Mouse (Mus musculus) embryonic facial prominence, embryonic 15.5 days (tissue): ENCODE results near the gene Ifne. TPM values are rescaled to one million over a fixed set of nuclear protein-coding genes. Genes with fewer than 3 reads are reported as not detected.

Source experiments
- ATAC-seq: fragments of 200-750 bp; cut with Nextera tagmentation; 2 replicates; pipeline ENCODE4 v1.8.0; 2017; ENCODE audit warnings: low read depth, moderate TSS enrichment; ENCODE audit not compliant: insufficient number of reproducible peaks, low FRiP score, low TSS enrichment
- H3K27ac ChIP-seq: fragments of 300-500 bp; sonication (generic); replicated peaks from 2 replicates; pipeline ENCODE4 v1.5.1; 2015; ENCODE audit warnings: mild to moderate bottlenecking, inconsistent platforms
- H3K27me3 ChIP-seq: fragments of 300-500 bp; sonication (generic); 2 replicates; pipeline ENCODE4 v1.6.1; 2015; ENCODE audit warnings: inconsistent platforms
- H3K36me3 ChIP-seq: fragments of 300-500 bp; sonication (generic); 2 replicates; pipeline ENCODE4 v1.6.1; 2015; ENCODE audit warnings: mild to moderate bottlenecking, inconsistent platforms
- H3K4me1 ChIP-seq: fragments of 300-500 bp; sonication (generic); 2 replicates; pipeline ENCODE4 v1.6.1; 2015; ENCODE audit warnings: inconsistent platforms
- H3K4me2 ChIP-seq: fragments of 300-500 bp; sonication (generic); replicated peaks from 2 replicates; pipeline ENCODE4 v1.6.1; 2015; ENCODE audit warnings: mild to moderate bottlenecking, inconsistent platforms
- H3K4me3 ChIP-seq: fragments of 300-500 bp; sonication (generic); replicated peaks from 2 replicates; pipeline ENCODE4 v1.5.1; 2015; ENCODE audit warnings: mild to moderate bottlenecking, inconsistent platforms
- H3K9ac ChIP-seq: fragments of 300-500 bp; sonication (generic); 2 replicates; pipeline ENCODE4 v1.6.1; 2015; ENCODE audit warnings: inconsistent platforms
- H3K9me3 ChIP-seq: fragments of 300-500 bp; sonication (generic); replicated peaks from 2 replicates; pipeline ENCODE4 v1.6.1; 2016; ENCODE audit warnings: inconsistent platforms
- WGBS: fragments of 180-500 bp; shearing (Covaris S2); methylation state at CpG from one replicate; pipeline ENCODE4 v1.1.7; 2015; 5-methylcytosine and 5-hydroxymethylcytosine counted together
- polyA plus RNA-seq: library from polyadenylated mRNA; unstranded; fragments of >200 nt; fragmentation: Nextera tagmentation; extraction: Ambion mirVana; gene quantifications from 2 replicates; pipeline ENCODE4 v1.2.1, GENCODE M21; 2015

The Ifne gene
- polyA plus RNA-seq, 1 experiment from 2014 or later: not detected

DNA sequence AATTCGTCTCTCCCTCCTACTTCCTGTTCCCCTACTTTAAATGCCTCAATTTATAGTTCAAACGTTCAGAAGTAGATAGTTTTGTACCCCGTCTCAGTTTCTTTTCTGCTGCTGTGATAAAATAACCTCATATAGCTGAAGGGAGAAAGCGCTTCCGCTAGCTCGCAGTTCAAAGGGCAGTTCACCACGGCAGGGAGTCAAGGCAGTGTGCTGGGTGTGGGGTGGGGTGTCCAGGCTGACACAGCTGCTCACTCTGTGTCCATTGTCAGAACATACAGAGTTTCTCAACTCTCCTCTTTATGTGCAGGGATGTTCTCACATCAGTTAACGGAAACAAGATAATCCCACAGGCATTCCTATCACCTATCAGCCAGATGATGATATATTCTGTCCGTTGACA is 32.2 kb upstream of the Ifne start:
- ATAC-seq: no peak
- Histone ChIP-seq H3K4me3 (no peak overlapping the region), H3K36me3 (no peaks in the 10 kb centered on the region), H3K4me1 (no peaks in the 10 kb centered on the region), H3K9me3 (no peaks in the 10 kb centered on the region), H3K4me2 (no peak overlapping the region), H3K27me3 (no peaks in the 10 kb centered on the region), H3K9ac (no peak overlapping the region), H3K27ac (no peak overlapping the region)
- WGBS: 48% methylated on average over 9 of the region's 9 CpGs

DNA sequence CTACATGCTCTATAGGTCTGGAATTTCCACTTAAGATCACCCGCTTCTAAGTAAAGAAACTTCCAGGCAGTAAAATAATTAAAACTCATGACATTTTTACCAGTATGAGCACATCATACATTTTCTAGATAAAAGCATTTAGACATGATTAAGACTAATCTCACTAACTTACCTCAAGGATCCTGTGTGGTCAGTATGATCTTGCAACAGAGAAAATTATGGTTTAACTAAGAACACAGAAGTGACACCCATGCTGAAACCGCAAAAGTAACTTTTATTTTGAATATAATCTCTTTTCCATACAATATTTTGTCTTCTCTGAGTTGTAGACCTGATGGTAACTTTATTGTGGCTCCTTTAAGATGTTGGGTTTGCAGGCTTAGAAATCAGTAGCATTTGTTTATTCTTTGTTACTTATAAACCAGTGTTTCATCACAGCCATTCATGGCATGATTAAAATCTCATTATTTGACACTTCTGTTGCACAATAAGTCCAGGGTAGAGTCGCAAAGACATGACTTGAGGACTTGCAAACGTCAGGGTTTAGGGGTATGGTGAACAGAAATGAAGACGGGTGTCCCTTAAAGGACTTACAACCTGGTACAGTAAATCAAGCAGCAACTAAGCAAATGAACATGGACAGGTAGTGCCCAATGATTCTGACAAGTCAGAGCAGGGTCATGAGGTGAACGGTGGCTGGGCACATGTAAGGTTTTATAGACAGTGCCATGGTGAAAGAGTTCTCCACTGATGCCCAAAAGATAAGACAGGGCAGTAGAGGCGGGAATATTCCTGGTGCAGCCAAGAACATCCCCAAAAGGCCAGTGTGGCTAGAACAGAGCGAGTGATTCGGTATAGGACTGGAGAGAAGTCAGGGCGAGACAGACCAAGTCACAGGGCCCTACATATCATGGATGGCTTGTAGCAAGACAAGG is 29.9 kb upstream of the Ifne start:
- WGBS: 82% methylated on average over 10 of the region's 10 CpGs
- no peak overlapping the region for H3K9ac ChIP-seq

GRCm38 (mm10) chr4:88893201-88893754 is 13.3 kb upstream of the Ifne start:
- Histone ChIP-seq H3K27ac (no peak overlapping the region), H3K27me3 (no peaks in the 10 kb centered on the region), H3K36me3 (no peaks in the 10 kb centered on the region), H3K4me1 (no peaks in the 10 kb centered on the region), H3K4me3 (no peak overlapping the region), H3K9ac (no peak overlapping the region), H3K4me2 (no peak overlapping the region), H3K9me3 (no peaks in the 10 kb centered on the region)
- no peak for ATAC-seq

More for the DNA sequence above, 29.9 kb upstream of the Ifne start:
- no peak overlapping the region for H3K4me2 ChIP-seq
- H3K4me3 ChIP-seq: no peak overlapping the region
- H3K9me3 ChIP-seq: no peaks in the 10 kb centered on the region
- ATAC-seq: no peak
- H3K27me3 ChIP-seq: no peaks in the 10 kb centered on the region
- no peaks in the 10 kb centered on the region for H3K36me3 ChIP-seq
- H3K27ac ChIP-seq: no peak overlapping the region
- no peaks in the 10 kb centered on the region for H3K4me1 ChIP-seq

DNA sequence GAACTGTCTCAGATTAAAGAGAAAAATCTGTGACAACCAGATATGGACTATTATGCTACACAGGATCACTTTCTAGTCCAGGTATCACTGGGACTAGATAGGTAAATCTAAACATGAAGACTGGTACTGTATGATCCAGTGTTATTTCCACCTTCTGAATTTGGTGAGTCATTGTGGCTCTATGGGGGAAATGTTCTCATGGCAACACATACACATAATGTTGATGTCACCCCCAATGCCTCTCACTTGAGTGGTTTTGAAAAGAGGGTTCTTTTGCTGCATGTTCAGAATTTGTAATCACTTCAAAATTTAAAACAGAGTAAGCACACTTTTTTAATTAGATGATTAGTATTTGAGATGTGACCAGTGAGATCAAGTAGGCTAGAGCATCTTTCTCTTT is 8.2 kb upstream of the Ifne start:
- Histone ChIP-seq H3K36me3 (no peaks in the 10 kb centered on the region), H3K27me3 (no peaks in the 10 kb centered on the region), H3K4me1 (no peaks in the 10 kb centered on the region), H3K27ac (no peak overlapping the region), H3K9ac (no peak overlapping the region), H3K4me2 (no peak overlapping the region), H3K4me3 (no peak overlapping the region), H3K9me3 (no peaks in the 10 kb centered on the region)
- ATAC-seq: no peak

DNA sequence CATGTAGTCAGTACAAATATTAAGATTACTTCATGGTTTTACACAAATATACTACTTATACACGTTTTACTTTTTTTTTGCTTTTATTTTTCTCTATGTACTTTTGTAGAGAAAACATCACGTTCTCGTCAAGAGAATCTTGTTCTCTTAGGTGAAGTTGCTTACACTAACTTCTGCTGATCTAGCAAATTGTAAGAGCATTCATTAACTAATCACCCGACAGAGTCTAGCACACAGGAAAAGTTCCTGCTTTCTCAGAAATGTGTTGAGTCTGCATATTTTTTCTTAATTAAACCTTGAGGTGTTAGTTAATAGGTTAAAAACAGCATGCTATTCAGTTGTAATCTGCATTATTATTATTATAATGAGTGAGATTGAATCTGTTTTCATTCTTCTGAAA is 1.2 kb downstream of the Ifne start:
- H3K9ac ChIP-seq: no peak overlapping the region
- WGBS: 74% methylated on average over 4 of the region's 4 CpGs
- H3K36me3 ChIP-seq: no peaks in the 10 kb centered on the region
- H3K4me3 ChIP-seq: no peak overlapping the region
- H3K27ac ChIP-seq: no peak overlapping the region
- H3K4me2 ChIP-seq: no peak overlapping the region
- no peaks in the 10 kb centered on the region for H3K9me3 ChIP-seq
- no peaks in the 10 kb centered on the region for H3K27me3 ChIP-seq
- no peaks in the 10 kb centered on the region for H3K4me1 ChIP-seq
- ATAC-seq: no peak

GRCm38 (mm10) chr4:88878246-88878645 is 1.8 kb downstream of the Ifne start:
- Histone ChIP-seq H3K27me3 (no peaks in the 10 kb centered on the region), H3K4me3 (no peak overlapping the region), H3K4me1 (no peaks in the 10 kb centered on the region), H3K9ac (no peak overlapping the region), H3K36me3 (no peaks in the 10 kb centered on the region), H3K9me3 (no peaks in the 10 kb centered on the region), H3K4me2 (no peak overlapping the region), H3K27ac (no peak overlapping the region)
- WGBS: 41% methylated on average over 10 of the region's 10 CpGs
- no peak for ATAC-seq

DNA sequence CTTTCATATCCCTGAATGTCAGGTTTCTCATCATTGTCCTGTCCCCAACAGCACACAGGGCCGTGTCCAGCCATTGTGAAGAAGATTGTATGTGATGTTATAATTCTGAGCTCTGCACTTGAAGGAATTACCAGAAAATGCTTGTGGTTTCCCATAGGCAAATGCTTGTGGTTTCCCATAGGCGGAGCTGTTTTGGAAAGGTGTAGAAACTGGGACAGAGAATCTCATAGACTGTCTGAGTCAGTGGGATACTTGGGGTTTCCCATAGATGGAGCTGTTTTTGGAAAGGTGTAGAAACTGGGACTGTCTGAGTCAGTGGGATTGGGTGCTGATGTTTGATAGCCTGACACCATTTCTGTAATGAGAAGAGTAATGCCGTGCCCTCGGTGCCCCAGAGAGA is 3.5 kb downstream of the Ifne start:
- Histone ChIP-seq H3K9ac (no peak overlapping the region), H3K4me2 (no peak overlapping the region), H3K4me3 (no peak overlapping the region), H3K27me3 (peaks cover 3% of the 10 kb centered on the region; the same call in 1 of the 2 replicates), H3K9me3 (no peaks in the 10 kb centered on the region), H3K27ac (no peak overlapping the region), H3K4me1 (no peaks in the 10 kb centered on the region), H3K36me3 (no peaks in the 10 kb centered on the region)
- 75% methylated on average over 4 of the region's 4 CpGs for WGBS
- ATAC-seq: no peak

DNA sequence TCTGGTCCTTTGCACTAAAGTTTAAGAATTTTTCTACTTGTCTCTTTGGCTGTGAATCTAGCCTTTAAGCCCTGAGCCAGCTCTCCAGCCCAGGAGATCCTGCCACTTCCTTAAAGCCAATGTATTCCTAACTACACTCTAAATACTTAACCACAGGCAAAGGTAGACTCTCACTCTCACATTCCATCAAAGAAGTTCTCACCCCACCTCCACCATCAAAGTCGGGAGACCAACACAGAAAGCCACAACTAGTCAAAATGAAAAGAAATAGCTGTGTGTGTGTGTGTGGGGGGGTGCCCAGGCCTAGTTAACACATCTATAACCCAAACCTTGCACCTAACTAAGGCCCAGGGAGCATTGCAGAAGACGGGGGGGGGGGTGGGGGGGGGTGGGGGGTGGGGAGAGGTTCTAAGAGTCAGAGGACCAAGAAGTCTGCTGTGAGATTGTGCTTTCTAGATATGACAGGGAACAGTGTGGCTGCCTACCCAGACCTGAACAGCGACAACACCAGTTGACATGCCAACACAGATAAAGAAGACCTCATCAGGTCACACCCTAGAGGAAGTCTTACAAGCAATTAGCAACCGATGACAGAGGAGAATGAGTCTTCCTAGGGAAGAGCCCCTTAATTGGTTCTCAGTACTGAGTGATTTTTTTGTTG is 4.4 kb downstream of the Ifne start:
- Histone ChIP-seq H3K4me2 (no peak overlapping the region), H3K27ac (no peak overlapping the region), H3K9me3 (no peaks in the 10 kb centered on the region), H3K4me3 (no peak overlapping the region), H3K27me3 (peaks cover 3% of the 10 kb centered on the region; the same call in 1 of the 2 replicates), H3K9ac (no peak overlapping the region), H3K4me1 (no peaks in the 10 kb centered on the region), H3K36me3 (no peaks in the 10 kb centered on the region)
- 60% methylated on average over 4 of the region's 4 CpGs for WGBS
- no peak for ATAC-seq

DNA sequence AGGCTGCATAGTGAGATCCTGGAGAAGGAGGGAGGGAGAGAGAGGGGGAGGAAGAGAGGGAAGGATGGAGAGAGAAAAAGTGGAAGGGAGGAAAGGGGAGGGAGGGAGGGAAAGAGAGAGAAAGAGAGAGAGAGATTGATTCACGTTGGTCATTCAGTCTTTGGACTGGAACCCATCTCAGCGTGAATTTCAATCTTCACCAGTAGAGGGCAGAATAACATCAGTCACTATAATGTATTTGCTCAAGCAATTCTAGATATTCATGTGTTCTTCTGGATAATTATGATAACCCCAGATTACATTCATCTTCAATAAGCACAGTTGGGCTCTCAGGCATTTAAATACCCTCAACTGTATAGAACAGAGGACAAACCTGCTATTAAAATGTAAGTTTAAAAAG is 7.3 kb downstream of the Ifne start:
- Histone ChIP-seq H3K4me3 (no peak overlapping the region), H3K9me3 (no peaks in the 10 kb centered on the region), H3K9ac (no peak overlapping the region), H3K4me1 (0 out of 2 replicates have a peak, but pooled peaks cover 4% of the 10 kb centered on the region), H3K36me3 (no peaks in the 10 kb centered on the region), H3K27ac (no peak overlapping the region), H3K4me2 (no peak overlapping the region), H3K27me3 (peaks cover 3% of the 10 kb centered on the region; the same call in 1 of the 2 replicates)
- WGBS: 0% methylated on average over 2 of the region's 2 CpGs
- ATAC-seq: no peak

- H3K27ac ChIP-seq: no peak overlapping the region
- 7% methylated on average over 31 of the region's 31 CpGs for WGBS
- peak overlapping the region; percentile 91 for H3K4me2 ChIP-seq
- H3K27me3 ChIP-seq: peaks cover 3% of the 10 kb centered on the region; the same call in 1 of the 2 replicates
- peak overlapping the region; percentile 52 for H3K4me3 ChIP-seq
- H3K9ac ChIP-seq: peak overlapping the region; percentile 28; the same call in 1 of the 2 replicates
- no peaks in the 10 kb centered on the region for H3K9me3 ChIP-seq
- no peaks in the 10 kb centered on the region for H3K36me3 ChIP-seq
- ATAC-seq: no peak
- H3K4me1 ChIP-seq: 0 out of 2 replicates have a peak, but pooled peaks cover 4% of the 10 kb centered on the region
Observed at GRCm38 (mm10) chr4:88867926-88868911, 11.8 kb downstream of the Ifne start.
